Mouse (Mus musculus) kidney, postnatal 4 days (tissue): ENCODE data around the gene Gm9736.
A peak's percentile ranks its signal among the peaks of the same experiment; 100 is the strongest.
"Not testable (repeated sequence)": the region's sequence is repeated elsewhere in the genome, so short reads cannot be mapped to it uniquely, and the experiment has no call there.

Experiments
- DNase-seq, 2 experiments: peaks; one replicate each; pipeline ENCODE4 v3.0.0; 2021; ENCODE audit warnings: mixed read lengths in 2 of 2

Gene Gm9736

DNA sequence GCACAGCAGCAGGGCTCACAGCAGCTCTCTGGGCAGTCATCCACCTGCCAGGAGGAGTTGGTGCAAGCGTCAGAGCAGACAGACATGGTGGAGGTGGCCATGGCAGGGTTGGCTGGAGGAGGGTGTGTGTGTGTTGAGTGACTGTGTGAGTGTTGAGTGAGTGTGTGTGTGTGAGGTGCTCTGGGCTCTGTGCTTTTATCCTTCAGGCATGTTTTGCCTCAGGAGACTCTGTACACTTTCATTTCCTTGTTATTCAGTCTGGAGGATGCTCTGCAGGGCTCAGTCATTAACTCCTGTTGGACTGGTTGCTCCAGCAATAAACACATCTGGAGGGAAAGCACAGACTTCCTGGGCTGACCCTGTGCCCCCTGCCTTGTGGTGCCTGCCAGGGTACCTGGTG is at the start of gene Gm9736:
Gene Gm9736 (minus strand): TSS at position 101 of the 400 bp plus-strand sequence.
- DNase-seq, result not testable (repeated sequence)

DNA sequence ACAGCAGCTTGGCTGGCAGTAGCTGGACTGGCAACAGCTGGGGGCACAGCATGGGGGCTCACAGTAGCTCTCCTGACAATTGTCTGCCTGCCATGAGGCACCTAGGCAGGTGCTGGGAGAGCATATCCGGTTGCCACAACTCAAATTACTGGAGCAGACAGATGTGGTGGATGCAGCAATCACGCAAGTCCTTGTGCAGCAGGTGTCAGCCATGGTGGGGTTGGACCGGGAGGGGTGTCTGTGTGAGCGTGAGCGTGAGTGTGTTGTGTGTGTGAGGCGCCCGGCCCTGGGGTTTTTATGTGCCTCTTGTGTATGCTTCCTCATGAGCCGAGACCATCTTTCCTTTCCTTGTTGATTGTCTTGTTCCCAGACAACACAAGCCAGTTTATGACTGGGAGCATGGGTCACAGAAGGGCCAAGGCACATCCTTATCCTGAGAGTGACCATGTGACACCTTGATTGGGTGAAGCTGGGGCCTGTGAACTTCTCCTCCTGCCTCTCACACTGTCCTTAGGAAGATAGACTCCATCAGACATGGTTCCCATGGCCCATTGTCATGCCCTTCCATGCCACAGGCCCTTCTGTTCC is 47.9 kb upstream of the Gm9736 start, which contains the start of gene Gm19668:
Gene Gm19668 (minus strand): TSS at position 213 of the 588 bp plus-strand sequence.
- no peak for DNase-seq

DNA sequence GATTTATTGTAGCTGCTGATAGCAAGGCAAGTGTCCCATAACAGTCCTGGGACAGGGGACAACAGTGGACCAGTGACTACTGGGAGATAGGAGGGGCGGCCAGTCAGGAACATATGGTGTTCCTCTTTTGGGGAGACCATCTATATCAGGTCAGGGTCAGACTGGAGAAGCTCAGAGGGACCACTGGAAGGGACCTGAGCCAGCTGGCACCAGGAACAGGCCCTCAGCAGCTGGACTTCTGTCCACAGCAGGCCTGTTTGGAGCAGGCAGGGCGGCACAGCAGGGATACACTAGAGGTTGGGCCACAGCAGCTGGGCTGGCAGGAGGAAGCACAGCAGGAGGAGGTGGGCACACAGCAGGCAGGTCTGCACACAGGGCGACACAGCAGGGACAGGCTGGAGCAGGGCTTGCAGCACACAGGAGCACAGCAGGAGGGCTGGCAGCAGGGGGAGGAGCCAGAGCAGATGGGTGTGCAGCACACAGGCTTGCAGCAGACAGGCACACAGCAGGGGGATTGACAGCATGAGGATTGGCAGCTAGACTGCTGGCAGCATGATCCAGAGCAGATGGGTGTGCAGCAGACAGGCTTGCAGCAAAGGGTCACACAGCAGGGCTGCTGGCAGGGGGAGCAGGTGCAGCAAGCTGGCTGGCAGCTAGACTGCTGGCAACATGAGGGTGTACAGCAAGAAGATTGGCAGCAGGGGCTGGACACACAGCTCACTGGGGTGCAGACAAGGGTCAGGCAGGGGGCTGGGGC is 47.2 kb upstream of the Gm9736 start:
- peak; percentile 17 to 24 for DNase-seq

DNA sequence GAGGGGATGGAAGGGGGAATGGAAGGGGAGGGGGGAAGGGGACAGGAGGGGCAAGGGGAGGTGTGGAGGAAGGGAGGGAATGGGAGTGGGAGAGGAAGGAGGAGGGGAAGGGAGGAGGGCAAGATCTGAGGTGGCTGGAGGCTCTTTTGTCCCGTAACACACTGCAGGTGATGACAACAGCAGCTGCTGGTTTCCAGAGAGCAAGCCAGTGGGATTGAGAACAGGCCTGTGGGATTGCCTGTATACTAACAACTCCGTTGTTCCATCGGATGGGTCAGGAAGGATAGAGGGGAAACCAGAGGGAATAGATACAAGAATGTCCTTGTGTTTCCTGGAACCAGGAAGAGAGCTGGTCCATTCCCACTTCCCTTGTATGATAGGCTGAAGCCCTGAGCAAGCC is 46.5 kb upstream of the Gm9736 start:
- no peak for DNase-seq

DNA sequence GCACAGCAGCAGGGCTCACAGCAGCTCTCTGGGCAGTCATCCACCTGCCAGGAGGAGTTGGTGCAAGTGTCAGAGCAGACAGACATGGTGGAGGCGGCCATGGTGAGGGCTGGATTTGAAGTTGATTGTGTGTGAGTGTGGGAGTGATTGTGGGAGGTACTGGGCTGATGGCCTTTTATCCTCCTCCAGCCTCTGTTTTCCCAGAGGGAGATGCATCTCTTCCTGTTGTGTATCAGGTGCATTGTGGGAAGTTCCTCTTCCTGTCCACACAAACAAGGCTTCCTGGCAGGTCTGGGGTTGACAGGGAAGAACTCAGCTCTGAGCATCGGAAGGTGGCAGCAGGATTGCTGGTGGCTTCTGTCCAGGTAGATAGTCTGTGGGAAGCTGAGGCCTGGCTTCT is 43.8 kb upstream of the Gm9736 start, which contains the start of gene Gm9639:
Gene Gm9639 (minus strand): TSS at position 101 of the 400 bp plus-strand sequence.
- DNase-seq, result no peak

DNA sequence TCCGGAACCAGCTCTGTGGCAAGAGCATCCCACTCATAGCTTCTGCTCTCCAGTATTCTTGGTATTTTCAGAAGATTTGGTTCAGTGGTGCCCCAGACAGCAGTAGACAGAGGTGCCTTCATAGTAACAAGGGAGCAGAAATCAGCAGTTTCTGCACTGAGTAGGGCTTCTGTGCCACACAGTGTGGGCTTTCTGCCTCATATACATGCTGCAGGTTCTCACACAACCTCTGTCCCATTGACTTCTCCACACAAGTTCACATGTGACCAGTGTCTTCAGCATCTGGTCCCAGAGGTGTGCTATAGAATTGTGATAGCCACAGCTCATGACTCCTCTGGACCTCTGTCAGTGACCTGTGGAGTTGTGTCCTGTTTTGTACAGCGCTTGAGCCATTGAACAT is 37.5 kb upstream of the Gm9736 start:
- no peak for DNase-seq

DNA sequence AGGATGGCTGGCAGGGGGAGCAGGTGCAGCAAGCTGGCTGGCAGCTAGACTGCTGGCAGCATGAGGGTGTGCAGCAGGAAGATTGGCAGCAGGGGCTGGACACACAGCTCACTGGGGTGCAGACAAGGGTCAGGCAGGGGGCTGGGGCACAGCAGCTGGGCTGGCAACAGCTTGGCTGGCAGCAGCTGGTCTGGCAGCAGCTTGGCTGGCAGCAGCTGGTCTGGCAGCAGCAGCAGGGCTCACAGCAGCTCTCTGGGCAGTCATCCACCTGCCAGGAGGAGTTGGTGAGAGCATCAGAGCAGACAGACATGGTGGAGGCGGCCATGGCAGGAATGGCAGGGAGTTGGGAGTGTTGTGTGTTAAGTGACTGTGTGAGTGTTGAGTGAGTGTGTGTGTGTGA is 36.7 kb upstream of the Gm9736 start, which contains the start of gene Gm7137:
Gene Gm7137 (minus strand): TSS at position 325 of the 400 bp plus-strand sequence.
- DNase-seq, result not testable (repeated sequence)

DNA sequence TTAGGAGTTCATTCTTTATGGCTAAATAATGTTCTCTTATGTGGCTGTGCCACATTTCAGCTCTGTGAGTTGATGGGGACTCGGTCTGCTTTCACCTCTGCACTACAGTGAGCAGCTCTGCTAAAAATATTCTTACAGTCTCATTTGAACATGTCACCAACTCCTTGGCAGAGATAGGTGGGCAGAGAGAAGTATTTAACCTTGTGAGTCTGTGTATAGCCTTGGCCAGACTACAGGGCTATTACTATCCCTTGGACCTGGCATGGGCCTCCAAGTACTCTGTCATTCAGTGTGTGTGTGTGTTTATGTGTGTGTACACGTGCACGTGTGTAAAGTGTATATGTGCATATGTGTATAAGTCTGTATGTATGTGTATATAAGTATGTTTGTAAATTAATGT is 32.2 kb upstream of the Gm9736 start:
- DNase-seq, result not testable (repeated sequence)

DNA sequence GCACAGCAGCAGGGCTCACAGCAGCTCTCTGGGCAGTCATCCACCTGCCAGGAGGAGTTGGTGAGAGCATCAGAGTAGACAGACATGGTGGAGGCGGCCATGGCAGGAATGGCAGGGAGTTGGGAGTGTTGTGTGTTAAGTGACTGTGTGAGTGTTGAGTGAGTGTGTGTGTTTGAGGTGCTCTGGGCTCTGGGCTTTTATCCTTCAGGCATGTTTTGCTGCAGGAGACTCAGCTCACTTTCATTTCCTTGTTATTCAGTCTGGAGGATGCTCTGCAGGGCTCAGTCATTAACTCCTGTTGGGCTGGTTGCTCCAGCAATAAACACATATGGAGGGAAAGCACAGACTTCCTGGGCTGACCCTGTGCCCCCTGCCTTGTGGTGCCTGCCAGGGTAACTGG is 31.3 kb upstream of the Gm9736 start, which contains the start of gene Gm3250:
Gene Gm3250 (minus strand): TSS at position 101 of the 400 bp plus-strand sequence.
- DNase-seq, result not testable (repeated sequence)

DNA sequence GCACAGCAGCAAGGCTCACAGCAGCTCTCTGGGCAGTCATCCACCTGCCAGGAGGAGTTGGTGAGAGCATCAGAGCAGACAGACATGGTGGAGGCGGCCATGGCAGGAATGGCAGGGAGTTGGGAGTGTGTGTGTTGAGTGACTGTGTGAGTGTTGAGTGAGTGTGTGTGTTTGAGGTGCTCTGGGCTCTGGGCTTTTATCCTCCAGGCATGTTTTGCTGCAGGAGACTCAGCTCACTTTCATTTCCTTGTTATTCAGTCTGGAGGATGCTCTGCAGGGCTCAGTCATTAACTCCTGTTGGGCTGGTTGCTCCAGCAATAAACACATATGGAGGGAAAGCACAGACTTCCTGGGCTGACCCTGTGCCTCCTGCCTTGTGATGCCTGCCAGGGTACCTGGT is 25.7 kb upstream of the Gm9736 start, which contains the start of gene Gm7138:
Gene Gm7138 (minus strand): TSS at position 101 of the 400 bp plus-strand sequence.
- DNase-seq, result not testable (repeated sequence)

DNA sequence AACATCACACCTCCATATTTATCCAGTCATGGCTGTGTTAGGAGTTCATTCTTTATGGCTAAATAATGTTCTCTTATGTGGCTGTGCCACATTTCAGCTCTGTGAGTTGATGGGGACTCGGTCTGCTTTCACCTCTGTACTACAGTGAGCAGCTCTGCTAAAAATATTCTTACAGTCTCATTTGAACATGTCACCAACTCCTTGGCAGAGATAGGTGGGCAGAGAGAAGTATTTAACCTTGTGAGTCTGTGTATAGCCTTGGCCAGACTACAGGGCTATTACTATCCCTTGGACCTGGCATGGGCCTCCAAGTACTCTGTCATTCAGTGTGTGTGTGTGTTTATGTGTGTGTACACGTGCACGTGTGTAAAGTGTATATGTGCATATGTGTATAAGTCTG is 21.0 kb upstream of the Gm9736 start:
- not testable (repeated sequence) for DNase-seq

DNA sequence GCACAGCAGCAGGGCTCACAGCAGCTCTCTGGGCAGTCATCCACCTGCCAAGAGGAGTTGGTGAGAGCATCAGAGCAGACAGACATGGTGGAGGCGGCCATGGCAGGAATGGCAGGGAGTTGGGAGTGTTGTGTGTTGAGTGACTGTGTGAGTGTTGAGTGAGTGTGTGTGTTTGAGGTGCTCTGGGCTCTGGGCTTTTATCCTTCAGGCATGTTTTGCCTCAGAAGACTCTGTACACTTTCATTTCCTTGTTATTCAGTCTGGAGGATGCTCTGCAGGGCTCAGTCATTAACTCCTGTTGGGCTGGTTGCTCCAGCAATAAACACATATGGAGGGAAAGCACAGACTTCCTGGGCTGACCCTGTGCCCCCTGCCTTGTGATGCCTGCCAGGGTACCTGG is 20.1 kb upstream of the Gm9736 start, which contains the start of gene Gm3238:
Gene Gm3238 (minus strand): TSS at position 101 of the 400 bp plus-strand sequence.
- DNase-seq, result not testable (repeated sequence)

DNA sequence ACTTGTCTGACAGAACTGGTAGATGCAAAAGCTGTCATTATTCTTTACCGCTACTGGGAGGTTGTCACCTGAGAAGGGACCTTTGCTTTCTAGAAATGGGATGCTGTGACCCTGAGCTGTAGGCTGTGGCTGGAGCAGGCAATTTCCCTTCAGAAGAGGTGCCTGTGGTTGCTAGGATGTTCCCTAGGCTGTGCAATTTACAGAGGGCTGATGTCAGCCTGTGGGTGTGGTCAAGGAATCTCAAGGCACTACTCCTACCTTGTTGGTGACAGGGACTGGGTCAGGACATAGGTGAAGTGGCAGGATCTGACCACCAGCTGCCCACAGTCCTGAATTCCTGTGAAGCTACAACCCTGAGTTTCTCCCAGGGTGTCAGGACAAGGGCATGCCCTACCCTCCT is 18.6 kb upstream of the Gm9736 start:
- no peak for DNase-seq

DNA sequence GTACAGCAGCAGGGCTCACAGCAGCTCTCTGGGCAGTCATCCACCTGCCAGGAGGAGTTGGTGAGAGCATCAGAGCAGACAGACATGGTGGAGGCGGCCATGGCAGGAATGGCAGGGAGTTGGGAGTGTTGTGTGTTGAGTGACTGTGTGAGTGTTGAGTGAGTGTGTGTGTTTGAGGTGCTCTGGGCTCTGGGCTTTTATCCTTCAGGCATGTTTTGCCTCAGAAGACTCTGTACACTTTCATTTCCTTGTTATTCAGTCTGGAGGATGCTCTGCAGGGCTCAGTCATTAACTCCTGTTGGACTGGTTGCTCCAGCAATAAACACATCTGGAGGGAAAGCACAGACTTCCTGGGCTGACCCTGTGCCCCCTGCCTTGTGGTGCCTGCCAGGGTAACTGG is 8.4 kb upstream of the Gm9736 start, which contains the start of gene Gm3233:
Gene Gm3233 (minus strand): TSS at position 101 of the 400 bp plus-strand sequence.
- not testable (repeated sequence) for DNase-seq

DNA sequence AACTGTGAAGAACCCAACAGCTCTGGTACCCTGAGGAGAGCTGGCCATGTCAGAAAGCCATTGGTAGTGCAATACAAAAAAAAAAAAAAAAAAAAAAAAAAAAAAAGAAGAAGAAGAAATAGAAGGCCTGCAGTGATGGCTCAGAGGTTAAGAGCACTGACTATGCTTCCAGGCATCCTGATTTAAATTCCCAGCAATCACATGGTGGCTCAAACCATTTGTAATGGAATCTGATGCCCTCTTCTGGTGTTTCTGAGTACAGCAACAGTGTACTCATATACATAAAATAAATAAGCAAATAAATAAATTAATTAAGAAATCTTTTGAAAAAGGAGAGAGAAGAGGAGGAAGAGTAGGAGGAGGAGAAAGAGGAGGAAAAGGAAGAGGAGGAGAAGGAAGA is 2.3 kb upstream of the Gm9736 start:
- DNase-seq, result no peak

DNA sequence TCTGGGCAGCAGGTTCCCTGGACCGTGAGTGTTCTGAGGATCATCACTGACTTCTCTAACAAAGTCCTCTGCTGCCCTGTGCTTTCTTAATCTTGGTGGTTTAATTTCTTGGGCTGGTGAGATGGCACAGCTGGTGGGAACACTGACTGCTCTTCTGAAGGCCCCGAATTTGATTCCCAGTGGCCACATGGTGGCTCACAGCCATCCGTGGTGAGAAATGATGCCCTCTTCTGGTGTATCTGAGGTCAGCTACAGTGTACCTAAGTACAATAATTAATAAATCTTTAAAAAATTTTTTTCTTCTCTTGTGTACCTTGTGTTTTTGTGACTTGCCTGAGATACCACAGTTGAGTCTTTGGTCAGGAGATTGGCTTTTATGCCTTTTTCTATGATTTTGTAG is 1.2 kb upstream of the Gm9736 start:
- DNase-seq, result not testable (repeated sequence)

DNA sequence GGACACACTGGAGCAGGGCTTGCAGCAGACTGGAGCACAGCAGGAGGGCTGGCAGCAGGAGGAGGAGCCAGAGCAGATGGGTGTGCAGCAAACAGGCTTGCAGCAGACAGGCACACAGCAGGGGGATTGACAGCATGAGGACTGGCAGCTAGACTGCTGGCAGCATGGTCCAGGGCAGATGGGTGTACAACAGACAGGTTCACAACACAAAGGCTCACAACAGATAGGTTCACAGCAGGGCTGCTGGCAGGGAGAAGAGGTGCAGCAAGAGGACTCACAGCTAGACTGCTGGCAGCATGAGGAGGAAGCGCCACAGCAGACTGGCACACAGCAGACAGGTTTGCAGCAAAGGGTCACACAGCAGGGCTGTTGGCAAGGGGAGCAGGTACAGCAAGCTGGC is 468 bp downstream of the Gm9736 start:
- not testable (repeated sequence) for DNase-seq

DNA sequence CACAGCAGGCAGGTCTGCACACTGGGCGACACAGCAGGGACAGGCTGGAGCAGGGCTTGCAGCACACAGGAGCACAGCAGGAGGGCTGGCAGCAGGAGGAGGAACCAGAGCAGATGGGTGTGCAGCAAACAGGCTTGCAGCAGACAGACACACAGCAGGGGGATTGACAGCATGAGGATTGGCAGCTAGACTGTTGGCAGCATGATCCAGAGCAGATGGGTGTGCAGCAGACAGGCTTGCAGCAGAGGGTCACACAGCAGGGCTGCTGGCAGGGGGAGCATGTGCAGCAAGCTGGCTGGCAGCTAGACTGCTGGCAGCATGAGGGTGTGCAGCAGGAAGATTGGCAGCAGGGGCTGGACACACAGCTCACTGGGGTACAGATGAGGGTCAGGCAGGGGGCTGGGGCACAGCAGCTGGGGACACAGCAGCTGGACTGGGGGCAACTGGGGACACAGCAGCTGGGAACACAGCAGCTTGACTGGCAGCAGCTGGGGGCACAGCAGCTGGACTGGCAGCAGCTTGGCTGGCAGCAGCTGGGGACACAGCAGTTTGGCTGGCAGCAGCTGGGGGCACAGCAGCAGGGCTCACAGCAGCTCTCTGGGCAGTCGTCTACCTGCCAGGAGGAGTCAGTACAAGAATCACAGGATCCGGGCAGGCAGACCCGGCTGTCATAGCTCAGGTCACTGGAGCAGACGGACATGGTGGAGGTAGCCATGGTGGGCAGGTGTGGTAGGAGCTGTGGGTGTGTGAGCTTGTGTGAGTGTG is 9.0 kb downstream of the Gm9736 start, which contains the start of gene Gm18596:
Gene Gm18596 (minus strand): TSS at position 715 of the 765 bp plus-strand sequence.
- DNase-seq, result not testable (repeated sequence)

DNA sequence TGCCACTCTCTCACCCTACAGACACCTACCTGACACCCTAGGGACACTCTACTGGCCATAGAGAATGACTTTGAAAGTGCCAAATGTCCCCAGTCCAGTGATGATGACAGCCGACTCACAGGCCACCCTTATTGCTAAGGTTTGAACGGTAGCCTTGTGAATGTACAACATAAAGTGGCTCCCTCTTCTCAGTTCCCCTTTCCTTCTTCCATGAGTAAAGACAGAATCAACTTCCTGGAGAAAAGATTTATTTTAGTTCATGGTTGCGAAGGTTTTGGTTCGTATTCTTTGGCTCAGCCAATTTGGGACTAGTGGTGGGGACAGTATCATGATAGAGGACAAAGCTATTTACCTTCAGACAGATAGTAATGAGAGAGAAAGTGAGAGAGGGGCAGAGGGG is 12.2 kb downstream of the Gm9736 start:
- no peak for DNase-seq

DNA sequence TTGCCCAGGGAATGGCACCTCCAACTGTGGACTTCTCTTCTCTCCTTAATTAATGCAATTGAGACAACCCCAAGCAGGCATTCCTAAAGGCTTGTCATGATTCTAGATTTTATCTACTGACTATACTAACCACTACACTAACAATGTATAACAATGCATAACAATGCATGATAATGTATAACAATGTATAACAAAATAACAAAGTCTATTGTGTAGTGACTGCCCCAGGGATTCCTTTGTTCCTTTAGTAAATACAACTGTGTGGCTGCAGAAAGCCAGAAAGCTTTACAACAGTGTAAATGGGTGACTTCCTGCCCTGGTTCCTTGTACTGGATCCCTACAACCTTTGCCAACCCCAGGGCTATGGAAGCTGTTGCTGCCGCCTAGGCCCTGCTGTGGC is 15.2 kb downstream of the Gm9736 start:
- no peak for DNase-seq

DNA sequence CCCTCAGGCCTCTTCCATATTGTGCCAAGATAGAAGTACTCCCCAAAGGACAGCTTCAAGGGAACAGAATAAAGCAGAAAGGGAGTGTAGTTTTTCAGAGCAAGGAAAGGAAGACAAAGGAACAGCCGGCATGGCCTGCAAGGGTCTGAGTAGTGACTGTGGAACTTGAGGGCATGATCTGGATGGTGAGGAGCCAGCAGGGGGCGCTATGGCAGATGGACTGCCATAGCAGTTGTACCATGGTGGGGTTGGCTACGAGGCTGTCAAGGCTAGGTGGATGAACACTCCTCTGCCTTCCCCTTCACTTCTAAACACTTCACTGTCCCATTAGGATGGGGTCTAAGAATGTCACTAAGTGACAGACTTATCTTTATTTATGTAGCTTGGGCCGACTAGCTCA is 21.9 kb downstream of the Gm9736 start:
- peak; percentile 11 to 27 for DNase-seq

DNA sequence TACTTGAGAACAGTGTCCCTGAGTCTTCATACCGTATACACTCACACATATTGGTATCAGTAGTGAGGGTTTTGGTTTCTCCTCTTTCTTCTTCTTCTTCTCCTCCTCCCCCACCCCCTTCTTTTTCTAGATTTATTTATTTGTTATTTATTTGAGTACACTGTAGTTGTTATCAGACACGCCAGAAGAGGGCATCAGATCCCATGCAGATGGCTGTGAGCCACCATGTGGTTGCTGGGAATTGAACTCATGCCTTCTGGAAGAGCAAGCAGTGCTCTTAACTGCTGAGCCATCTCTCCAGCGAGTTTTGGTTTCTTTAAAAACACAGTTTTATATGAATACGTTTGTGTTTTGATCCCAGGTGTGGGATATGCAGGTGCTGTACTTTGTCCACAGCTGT is 22.9 kb downstream of the Gm9736 start:
- no peak for DNase-seq

DNA sequence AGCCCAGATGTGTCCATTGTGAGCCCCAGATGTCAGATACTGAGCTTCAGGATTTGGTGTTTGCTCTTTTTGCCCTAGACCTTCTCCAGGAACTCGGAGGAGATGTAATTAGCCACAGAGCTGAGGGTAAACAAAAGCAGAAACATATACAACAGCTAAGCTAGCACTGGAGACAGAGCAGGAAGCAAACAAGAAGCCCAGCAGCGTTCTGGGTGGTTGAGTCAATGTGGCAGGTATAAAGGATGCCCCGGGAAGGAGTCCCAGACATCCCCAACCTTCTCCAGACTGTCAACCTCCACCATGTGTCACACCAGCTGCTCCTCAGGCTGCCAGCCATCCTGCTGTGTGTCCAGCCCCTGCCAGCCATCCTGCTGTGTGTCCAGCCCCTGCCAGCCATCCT is 25.0 kb downstream of the Gm9736 start, which contains the start of gene Gm10100:
Gene Gm10100 (plus strand): TSS at position 301 of the 400 bp plus-strand sequence.
- no peak for DNase-seq
